Mouse (Mus musculus): Measurements from ENCODE around the gene Pramef20. TPM values are rescaled to one million over a fixed set of nuclear protein-coding genes. Genes with fewer than 3 reads are reported as not detected.

The Pramef20 gene
- polyA plus RNA-seq, 1 experiment from 2014 or later, result not detected

Other genes starting within 250 kb of the Pramef20 start
- gene Oog3, start 215.3 kb downstream of the Pramef20 start, polyA plus RNA-seq (2016; fragmentation: Nextera tagmentation; extraction: Ambion mirVana), result not detected in 2 replicates
- gene Oog2, start 187.2 kb downstream of the Pramef20 start, polyA plus RNA-seq (2016; fragmentation: Nextera tagmentation; extraction: Ambion mirVana), result not detected in 2 replicates
- not detected in 2 replicates for gene C87977, start 164.6 kb downstream of the Pramef20 start, polyA plus RNA-seq (2016; fragmentation: Nextera tagmentation; extraction: Ambion mirVana)
- not detected in 2 replicates for gene Pramel5, start 97.4 kb downstream of the Pramef20 start, polyA plus RNA-seq (2016; fragmentation: Nextera tagmentation; extraction: Ambion mirVana)
- gene Gm13128, start 47.7 kb downstream of the Pramef20 start, polyA plus RNA-seq (2016; fragmentation: Nextera tagmentation; extraction: Ambion mirVana), result not detected in 2 replicates
- not detected in 2 replicates for gene Gm13119, start 20.0 kb downstream of the Pramef20 start, polyA plus RNA-seq (2016; fragmentation: Nextera tagmentation; extraction: Ambion mirVana)
- 0.43 TPM in 1 of 2 replicates, not detected in the other for gene Pramef12, start 30.5 kb upstream of the Pramef20 start, polyA plus RNA-seq (2016; fragmentation: Nextera tagmentation; extraction: Ambion mirVana)
- not detected in 2 replicates for gene 1700012P22Rik, start 60.8 kb upstream of the Pramef20 start, polyA plus RNA-seq (2016; fragmentation: Nextera tagmentation; extraction: Ambion mirVana)
- not detected in 2 replicates for gene Gm9944, start 75.4 kb upstream of the Pramef20 start, polyA plus RNA-seq (2016; fragmentation: Nextera tagmentation; extraction: Ambion mirVana)
- not detected in 2 replicates for gene Aadacl3, start 85.8 kb upstream of the Pramef20 start, polyA plus RNA-seq (2016; fragmentation: Nextera tagmentation; extraction: Ambion mirVana)
- not detected in 2 replicates for gene 9430007A20Rik, start 141.9 kb upstream of the Pramef20 start, polyA plus RNA-seq (2016; fragmentation: Nextera tagmentation; extraction: Ambion mirVana)
- not detected in 2 replicates for gene Gm13124, start 187.2 kb upstream of the Pramef20 start, polyA plus RNA-seq (2016; fragmentation: Nextera tagmentation; extraction: Ambion mirVana)
- gene Aadacl4, start 235.8 kb upstream of the Pramef20 start, polyA plus RNA-seq (2016; fragmentation: Nextera tagmentation; extraction: Ambion mirVana), result not detected in 2 replicates